Mouse (Mus musculus) CD4-positive helper T cell, adult 2 months (primary cell): Measurements from ENCODE around the gene Klf12.

Experiments used
- DNase-seq: peaks from one replicate; pipeline ENCODE4 v3.0.0-alpha.2; 2012; ENCODE audit warnings: low read depth, missing footprints, low spot score

Gene Klf12

GRCm38 (mm10) chr14:100140370-100140769 is 144.1 kb downstream of the Klf12 start:
- DNase-seq: no peak

DNA sequence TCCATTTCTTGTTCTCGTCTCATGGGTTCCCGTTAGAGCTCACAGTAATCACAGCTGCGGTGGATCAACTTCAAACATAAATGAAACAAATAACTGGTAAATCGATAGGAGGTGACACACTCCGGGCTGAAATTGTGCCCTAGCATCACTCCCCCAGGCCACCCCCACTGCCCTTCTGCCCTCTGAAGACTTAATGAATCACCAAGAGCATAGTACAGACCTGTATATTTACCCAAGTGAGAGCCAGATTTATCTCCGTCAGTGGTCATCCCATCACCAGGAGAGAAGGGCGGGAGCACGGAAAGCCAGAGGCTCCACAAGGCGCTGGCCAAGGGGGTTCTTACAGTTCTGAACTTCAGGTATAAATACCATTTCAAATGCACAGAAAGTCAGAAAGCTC is 150.2 kb downstream of the Klf12 start:
- DNase-seq: no peak

DNA sequence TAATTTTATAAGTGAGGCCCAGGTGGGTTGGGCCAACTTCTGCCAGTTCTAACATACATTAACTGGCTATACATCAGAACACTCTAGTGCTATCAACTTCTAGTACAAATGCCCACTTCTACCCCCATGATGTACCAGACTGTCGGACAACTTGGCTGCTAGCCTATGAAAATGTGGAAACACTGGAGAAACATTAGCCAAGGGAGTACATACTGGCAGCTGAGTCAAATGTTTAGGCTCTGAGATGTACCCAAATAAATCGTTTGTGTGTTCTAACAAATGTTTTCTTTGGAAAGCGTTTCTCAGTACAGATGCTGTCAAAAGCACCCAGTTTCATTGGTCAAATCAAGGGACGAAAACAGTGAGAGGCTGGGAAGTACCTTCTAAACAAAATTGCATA is 152.0 kb downstream of the Klf12 start:
- DNase-seq: no peak

DNA sequence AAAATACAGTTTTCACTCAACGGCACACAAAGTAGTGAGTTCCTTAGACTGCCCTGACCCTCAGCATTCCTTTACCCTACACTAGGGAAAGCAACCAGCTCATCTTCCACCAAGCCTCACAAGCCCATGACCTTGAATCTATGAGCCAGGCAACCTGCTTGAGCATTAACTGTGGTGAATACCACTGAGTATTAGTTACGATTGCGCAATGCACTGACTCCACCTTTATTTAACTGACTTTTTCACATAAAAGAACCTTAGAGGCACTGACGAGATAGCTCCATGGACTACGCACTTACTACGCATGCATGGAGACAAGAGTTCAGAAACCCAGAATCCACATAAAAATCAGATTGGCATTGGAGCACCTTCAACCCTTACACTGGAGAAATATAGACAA is 158.4 kb downstream of the Klf12 start:
- DNase-seq: no peak

- no peak for DNase-seq
These were observed 163.4 kb downstream of the Klf12 start for GRCm38 (mm10) chr14:100121075-100121474.

DNA sequence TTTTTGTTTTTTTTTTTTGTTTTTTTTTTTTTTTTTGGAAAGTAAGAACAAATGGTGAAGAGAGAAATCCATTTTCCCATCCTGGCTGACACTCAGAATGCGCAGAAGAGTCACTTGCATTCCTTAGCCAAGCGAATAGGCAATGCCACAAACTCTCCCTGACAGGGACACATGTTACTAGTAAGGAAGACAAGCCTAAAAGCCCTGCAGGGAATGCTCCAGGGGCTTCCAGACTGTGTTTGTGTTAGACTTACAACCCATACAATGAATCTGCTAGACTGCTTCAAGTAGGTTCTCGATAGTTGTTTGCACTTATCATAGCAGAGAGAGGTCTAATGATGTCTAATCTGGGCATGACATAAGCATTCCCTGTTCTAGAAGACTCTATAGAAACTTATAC is 164.6 kb downstream of the Klf12 start:
- no peak for DNase-seq

- no peak for DNase-seq
These were observed 171.1 kb downstream of the Klf12 start for GRCm38 (mm10) chr14:100113419-100113818.

GRCm38 (mm10) chr14:100111735-100112134 is 172.7 kb downstream of the Klf12 start:
- DNase-seq: no peak

- DNase-seq: no peak
These were observed 174.9 kb downstream of the Klf12 start for GRCm38 (mm10) chr14:100109563-100109962.

- DNase-seq: no peak
These were observed 178.9 kb downstream of the Klf12 start for GRCm38 (mm10) chr14:100105570-100105969.

DNA sequence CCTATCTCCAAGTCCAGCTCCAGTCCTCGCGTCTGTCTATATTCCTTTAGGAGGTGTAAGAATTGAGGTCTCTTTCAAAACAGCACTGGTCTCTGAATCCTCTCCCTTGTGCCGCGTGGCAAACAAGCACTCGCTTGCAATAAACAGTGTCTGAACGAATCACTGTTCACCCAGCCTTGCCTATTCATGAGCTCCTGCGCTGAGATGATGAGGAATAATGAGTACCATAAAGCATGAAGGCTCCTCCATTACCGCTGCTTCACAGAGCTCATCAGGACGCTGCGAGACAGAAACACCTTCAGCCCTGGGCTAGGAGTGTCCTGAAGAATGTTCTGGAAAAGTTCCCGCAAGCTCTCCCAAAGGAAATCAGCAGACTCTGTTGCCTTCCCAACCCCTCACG is 179.7 kb downstream of the Klf12 start:
- no peak for DNase-seq

- no peak for DNase-seq
These were observed 180.7 kb downstream of the Klf12 start for GRCm38 (mm10) chr14:100103818-100104217.

GRCm38 (mm10) chr14:100097208-100098189 is 187.0 kb downstream of the Klf12 start:
- no peak for DNase-seq

DNA sequence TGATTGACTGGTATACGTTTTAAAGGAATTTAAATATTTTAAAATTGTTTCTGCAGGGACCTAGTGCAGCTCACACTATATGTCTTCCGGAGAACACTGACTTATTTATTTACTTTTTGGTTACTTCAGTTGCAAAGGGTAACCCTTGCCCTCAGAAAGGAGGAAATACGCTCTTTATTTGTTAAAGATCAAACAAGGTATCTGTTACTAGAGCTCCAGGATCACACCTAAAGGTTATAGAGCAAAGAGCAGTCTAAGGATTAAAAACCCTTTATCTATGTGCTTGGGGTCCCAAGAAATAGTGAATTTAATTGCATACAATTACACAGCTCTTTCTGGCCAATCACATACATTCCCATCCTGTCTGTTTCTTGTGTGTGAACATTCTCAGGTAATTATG is 188.7 kb downstream of the Klf12 start:
- DNase-seq: no peak

- no peak for DNase-seq
These were observed 194.0 kb downstream of the Klf12 start for GRCm38 (mm10) chr14:100090517-100090916.

DNA sequence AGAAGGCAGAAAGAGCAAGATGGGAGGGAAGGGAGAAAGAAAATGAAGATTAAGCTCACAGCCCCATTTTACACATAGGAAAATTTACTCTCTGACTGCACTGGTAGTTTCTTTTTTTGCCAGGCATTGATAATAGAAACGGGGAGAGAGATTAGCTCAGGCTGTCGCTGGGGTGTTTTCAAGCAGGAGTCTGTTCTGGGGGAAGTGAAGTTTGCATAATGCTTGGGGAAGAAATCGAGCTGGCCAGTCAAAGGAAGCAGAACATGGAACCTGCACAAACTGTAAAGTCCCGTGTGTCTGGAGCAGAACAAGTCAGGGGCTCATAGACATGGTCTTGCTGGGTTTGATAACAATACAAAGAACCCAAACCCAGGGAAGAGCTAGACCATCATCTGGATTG is 204.9 kb downstream of the Klf12 start:
- no peak for DNase-seq

DNA sequence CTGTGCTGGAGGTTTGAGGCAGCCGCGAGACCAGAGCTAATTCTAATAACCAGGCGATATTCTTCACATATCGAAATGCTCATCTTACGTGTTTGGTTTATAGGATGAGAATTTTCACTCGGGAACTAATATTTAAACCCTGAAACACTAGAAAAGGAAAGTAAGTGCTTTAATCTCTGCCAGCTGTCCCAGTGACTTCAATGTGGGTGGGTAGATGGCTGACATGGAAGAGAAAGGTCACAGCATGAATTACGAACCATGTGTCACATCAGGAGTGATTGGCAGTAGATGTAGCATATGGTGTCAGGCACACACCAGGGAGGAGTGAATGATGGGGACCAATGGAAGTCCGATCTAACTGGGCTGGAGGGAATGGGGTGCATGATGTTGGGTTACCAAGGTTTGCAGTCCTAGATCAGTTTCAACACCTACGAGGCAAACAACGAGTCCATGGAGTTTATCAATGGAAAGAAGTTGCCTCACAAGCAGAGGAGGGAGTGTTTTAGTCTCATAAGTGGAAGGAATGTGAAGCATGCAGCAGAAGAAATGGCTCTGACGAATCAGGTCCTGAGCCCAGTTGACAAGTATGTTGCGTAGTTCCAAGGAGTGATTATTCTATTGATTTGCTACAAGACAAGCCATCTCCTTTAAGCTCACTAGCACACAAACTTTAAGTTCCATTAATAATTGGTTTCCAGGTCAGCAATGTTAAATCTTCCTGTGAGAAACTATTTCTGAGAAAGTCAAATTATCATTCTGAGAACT is 211.9 kb downstream of the Klf12 start:
- DNase-seq: no peak

GRCm38 (mm10) chr14:100069543-100070090 is 214.9 kb downstream of the Klf12 start:
- DNase-seq: no peak

DNA sequence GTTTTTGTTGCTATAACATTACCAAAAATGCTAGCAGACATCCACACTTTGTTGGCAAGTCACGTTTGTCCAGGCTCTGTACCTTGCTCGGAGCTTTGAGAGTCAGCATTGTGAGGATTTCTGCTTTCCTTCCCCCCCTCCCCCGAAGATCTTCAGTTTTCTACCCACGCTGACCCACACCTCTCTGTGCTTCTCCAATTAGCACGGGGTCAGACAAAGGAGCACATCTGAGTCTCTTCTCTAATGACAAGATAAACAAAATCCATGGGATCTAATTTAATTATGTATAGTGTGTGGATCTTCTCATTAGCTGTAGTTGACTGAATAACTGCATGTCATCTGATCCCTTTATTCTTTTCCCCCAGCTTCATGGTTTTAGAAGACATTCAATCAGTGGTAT is 215.8 kb downstream of the Klf12 start:
- DNase-seq: no peak

DNA sequence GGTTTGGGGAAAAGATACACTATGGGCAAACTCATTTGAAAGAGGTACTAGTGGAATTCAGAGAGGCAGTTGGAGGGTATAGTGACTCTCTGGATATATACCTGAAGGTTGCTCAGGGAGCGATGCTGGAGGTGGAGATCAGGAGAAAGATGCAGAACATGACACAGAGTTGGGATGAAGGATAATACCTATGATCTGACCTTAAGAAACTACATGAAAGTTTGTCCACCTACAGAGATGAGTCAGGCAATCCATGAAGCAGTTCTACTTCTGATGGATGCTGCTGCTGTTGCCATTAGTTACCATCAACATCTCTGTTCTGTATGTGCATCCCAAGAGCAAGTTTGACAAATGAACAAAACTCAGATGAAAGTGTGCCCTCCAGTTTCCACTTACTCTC is 222.0 kb downstream of the Klf12 start:
- no peak for DNase-seq

- DNase-seq: no peak
These were observed 230.3 kb downstream of the Klf12 start for GRCm38 (mm10) chr14:100054150-100054549.

DNA sequence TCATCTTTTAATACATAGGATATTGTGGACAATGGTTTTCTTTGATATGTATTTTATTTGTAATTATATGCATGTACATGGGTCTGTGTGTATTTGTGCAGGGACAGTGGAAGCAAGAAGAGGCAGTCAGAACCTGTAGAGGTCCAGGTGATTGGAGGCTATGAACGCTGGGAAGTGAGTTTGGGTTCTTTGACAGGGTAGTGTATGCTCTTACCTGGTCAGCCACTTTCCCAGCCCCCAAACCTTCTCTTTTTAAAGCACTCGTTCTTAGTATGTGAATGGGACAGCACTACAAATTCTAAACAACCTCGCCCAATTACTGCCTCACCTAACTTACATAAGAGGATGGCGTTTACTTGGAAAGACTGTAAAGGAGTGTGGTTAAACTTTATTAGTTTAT is 231.0 kb downstream of the Klf12 start:
- no peak for DNase-seq
